Mouse (Mus musculus) ES-CJ7 (cell line): ENCODE data around the gene Olfr391-ps.

ENCODE experiments used
- DNase-seq: peaks from one replicate; pipeline ENCODE4 v3.0.0; 2011; ENCODE audit warnings: low read depth, low spot score

Gene Olfr391-ps

GRCm38 (mm10) chr11:73802952-73803351 is at the start of gene Olfr391-ps:
TSS of gene Olfr391-ps (minus strand) at chr11:73803052.
- no peak for DNase-seq

- no peak for DNase-seq
These were observed 48.5 kb upstream of the Olfr391-ps start, which contains the start of gene Olfr393 for GRCm38 (mm10) chr11:73851354-73851753. TSS of gene Olfr393 (minus strand) at chr11:73851454.

GRCm38 (mm10) chr11:73816949-73817348 is 14.1 kb upstream of the Olfr391-ps start, which contains the start of gene Olfr392:
TSS of gene Olfr392 (minus strand) at chr11:73817049.
- DNase-seq = no peak

- DNase-seq = no peak
These were observed 20.2 kb downstream of the Olfr391-ps start, which contains the start of gene Olfr390 for GRCm38 (mm10) chr11:73782664-73783063. TSS of gene Olfr390 (plus strand) at chr11:73782964.

- DNase-seq = no peak
These were observed 22.2 kb downstream of the Olfr391-ps start, which contains the start of gene Olfr389 for GRCm38 (mm10) chr11:73780613-73781012. TSS of gene Olfr389 (minus strand) at chr11:73780713.

- DNase-seq = no peak
These were observed 43.7 kb downstream of the Olfr391-ps start for GRCm38 (mm10) chr11:73759115-73759514.
